Mouse (Mus musculus): ENCODE measurements at regions not wholly inside any gene's neighbourhood (a gene's known extent, or its start where the extent isn't known, plus 50 kb on each side); places are given as distances from the start of the nearest gene placed in this dataset.

- Histone ChIP-seq H3K27ac (ENCODE audit: control insufficient read depth, low read depth, low read length) (no peak overlapping the region), H3K27me3 (ENCODE audit: control insufficient read depth in 1 of 2, insufficient read depth in 2 of 2, low read length in 2 of 2) (no peaks in the 10 kb centered on the region; a peak in 1 of 4 replicates), H3K36me3 (ENCODE audit: control insufficient read depth in 1 of 2, insufficient read depth in 2 of 2, low read length in 2 of 2) (no peaks in the 10 kb centered on the region), H3K4me1 (ENCODE audit: control insufficient read depth in 1 of 2, insufficient read depth in 2 of 2, low read length in 2 of 2) (no peaks in the 10 kb centered on the region), H3K79me2 (ENCODE audit: control insufficient read depth, insufficient read depth, low read length, poor library complexity) (no peaks in the 10 kb centered on the region), H3K9ac (ENCODE audit: control insufficient read depth, low read depth, low read length, poor library complexity, severe bottlenecking) (no peak overlapping the region), H3K9me3 (replicated peaks; ENCODE audit: insufficient read depth, low read length) (no peaks in the 10 kb centered on the region), H3K4me3 (ENCODE audit: control insufficient read depth in 1 of 2, insufficient read depth in 1 of 2, low read depth in 2 of 2, low read length in 2 of 2) (no peak overlapping the region)
- no peak for TF ChIP-seq EP300 (IDR thresholded peaks at IDR 0.05; ENCODE audit: low read depth in 1 of 2, low read length in 2 of 2)
- TF ChIP-seq ELF1 (IDR thresholded peaks at IDR 0.05; ENCODE audit: low read depth, low read length) = no peak
- TF ChIP-seq ZNF384 (IDR thresholded peaks at IDR 0.05; ENCODE audit: low read depth, low read length) = no peak
- no peak for TF ChIP-seq POLR2AphosphoS2 (IDR thresholded peaks at IDR 0.05; ENCODE audit: low read length)
- TF ChIP-seq HCFC1 (IDR thresholded peaks at IDR 0.05; ENCODE audit: low read depth, low read length) = no peak
- no peak for TF ChIP-seq RCOR1 (IDR thresholded peaks at IDR 0.05; ENCODE audit: low read depth, low read length)
- no peak for TF ChIP-seq SMC3 (IDR thresholded peaks at IDR 0.05; ENCODE audit: low read depth, low read length)
- no peak for TF ChIP-seq UBTF (IDR thresholded peaks at IDR 0.05; ENCODE audit: borderline replicate concordance, insufficient read depth, low read depth, low read length)
- no peak for TF ChIP-seq TCF12 (IDR thresholded peaks at IDR 0.05; ENCODE audit: low read depth, low read length)
- TF ChIP-seq MYB (IDR thresholded peaks at IDR 0.05; ENCODE audit: low read depth, low read length) = no peak
- no peak for TF ChIP-seq CTCF (IDR thresholded peaks at IDR 0.05 in 2 of 3, conservative IDR thresholded peaks at IDR 0.05 in 1 of 3; ENCODE audit: control insufficient read depth in 1 of 3, insufficient read depth in 1 of 3, low read depth in 2 of 3, low read length in 3 of 3, poor library complexity in 1 of 3, severe bottlenecking in 1 of 3)
- TF ChIP-seq USF1 (IDR thresholded peaks at IDR 0.05; ENCODE audit: low read depth, low read length) = no peak
- TF ChIP-seq CHD2 (IDR thresholded peaks at IDR 0.05; ENCODE audit: low read length) = no peak
- no peak for TF ChIP-seq MEF2A (IDR thresholded peaks at IDR 0.05; ENCODE audit: extremely low read depth, insufficient replicate concordance, low read depth, low read length, poor library complexity, severe bottlenecking)
- no peak for TF ChIP-seq GABPA (IDR thresholded peaks at IDR 0.05; ENCODE audit: low read depth, low read length)
- TF ChIP-seq MAZ (IDR thresholded peaks at IDR 0.05; ENCODE audit: low read depth, low read length) = no peak
- DNase-seq (ENCODE audit: low read depth, low spot score) = no peak
Observed at GRCm38 (mm10) chr14:74255000-74255399, 385.6 kb upstream of the Htr2a start.

- Histone ChIP-seq H3K4me3 (ENCODE audit: control insufficient read depth in 1 of 2, insufficient read depth in 1 of 2, low read depth in 2 of 2, low read length in 2 of 2) (no peak overlapping the region), H3K4me1 (ENCODE audit: control insufficient read depth in 1 of 2, insufficient read depth in 2 of 2, low read length in 2 of 2) (no peaks in the 10 kb centered on the region)
- TF ChIP-seq MAX (IDR thresholded peaks at IDR 0.05; ENCODE audit: low read length) (no peak), E2F4 (IDR thresholded peaks at IDR 0.05; ENCODE audit: borderline replicate concordance, low read depth, low read length) (no peak), USF1 (IDR thresholded peaks at IDR 0.05; ENCODE audit: low read depth, low read length) (no peak), ETS1 (IDR thresholded peaks at IDR 0.05; ENCODE audit: low read depth, low read length) (no peak), SIN3A (IDR thresholded peaks at IDR 0.05; ENCODE audit: low read length) (no peak), POLR2AphosphoS5 (IDR thresholded peaks at IDR 0.05; ENCODE audit: borderline replicate concordance, low read depth, low read length) (no peak), HCFC1 (IDR thresholded peaks at IDR 0.05; ENCODE audit: low read depth, low read length) (no peak), MEF2A (IDR thresholded peaks at IDR 0.05; ENCODE audit: extremely low read depth, insufficient replicate concordance, low read depth, low read length, poor library complexity, severe bottlenecking) (no peak), MXI1 (IDR thresholded peaks at IDR 0.05; ENCODE audit: low read depth, low read length) (no peak), NELFE (IDR thresholded peaks at IDR 0.05; ENCODE audit: low read depth, low read length) (no peak), POLR2AphosphoS2 (IDR thresholded peaks at IDR 0.05; ENCODE audit: low read length) (no peak), BHLHE40 (IDR thresholded peaks at IDR 0.05; ENCODE audit: borderline replicate concordance, low read depth, low read length) (no peak), RAD21 (IDR thresholded peaks at IDR 0.05; ENCODE audit: low read depth, low read length) (no peak)
Observed at GRCm38 (mm10) chr14:74259437-74259836, 381.2 kb upstream of the Htr2a start.

More at GRCm38 (mm10) chr14:74259437-74259836, 381.2 kb upstream of the Htr2a start:
- H3K79me2 ChIP-seq (ENCODE audit: control insufficient read depth, insufficient read depth, low read length, poor library complexity) = no peaks in the 10 kb centered on the region
- no peak for DNase-seq (ENCODE audit: low read depth, low spot score)
- no peak overlapping the region for H3K9ac ChIP-seq (ENCODE audit: control insufficient read depth, low read depth, low read length, poor library complexity, severe bottlenecking)
- no peaks in the 10 kb centered on the region for H3K9me3 ChIP-seq (replicated peaks; ENCODE audit: insufficient read depth, low read length)
- no peaks in the 10 kb centered on the region for H3K36me3 ChIP-seq (ENCODE audit: control insufficient read depth in 1 of 2, insufficient read depth in 2 of 2, low read length in 2 of 2)
- H3K27me3 ChIP-seq (ENCODE audit: control insufficient read depth in 1 of 2, insufficient read depth in 2 of 2, low read length in 2 of 2) = no peaks in the 10 kb centered on the region; a peak in 1 of 4 replicates
- H3K27ac ChIP-seq (ENCODE audit: control insufficient read depth, low read depth, low read length) = no peak overlapping the region

Measured in MEL (cell line).